Mouse (Mus musculus): ENCODE data around the gene Fgd6.

The Fgd6 gene

GRCm38 (mm10) chr10:94045301-94045700 lies 9.5 kb downstream of the Fgd6 start:
- no peak for DNase-seq (ENCODE audit: low spot score)

GRCm38 (mm10) chr10:94047024-94047423 lies 11.2 kb downstream of the Fgd6 start:
- DNase-seq (ENCODE audit: low spot score): no peak

GRCm38 (mm10) chr10:94047845-94048559 lies 12.2 kb downstream of the Fgd6 start:
- DNase-seq (ENCODE audit: low spot score): no peak

GRCm38 (mm10) chr10:94049121-94049520 lies 13.3 kb downstream of the Fgd6 start:
- no peak for DNase-seq (ENCODE audit: low spot score)

GRCm38 (mm10) chr10:94050736-94051135 lies 14.9 kb downstream of the Fgd6 start:
- DNase-seq (ENCODE audit: low spot score): no peak

- DNase-seq (ENCODE audit: low spot score): no peak
These were observed 20.7 kb downstream of the Fgd6 start for GRCm38 (mm10) chr10:94056487-94056886.

GRCm38 (mm10) chr10:94059618-94060055 lies 23.8 kb downstream of the Fgd6 start:
- DNase-seq (ENCODE audit: low spot score): no peak

- DNase-seq (ENCODE audit: low spot score): no peak
These were observed 24.4 kb downstream of the Fgd6 start for GRCm38 (mm10) chr10:94060190-94060589.

GRCm38 (mm10) chr10:94062357-94062756 lies 26.6 kb downstream of the Fgd6 start:
- DNase-seq (ENCODE audit: low spot score): no peak

GRCm38 (mm10) chr10:94066896-94067295 lies 31.1 kb downstream of the Fgd6 start:
- no peak for DNase-seq (ENCODE audit: low spot score)

- no peak for DNase-seq (ENCODE audit: low spot score)
These were observed 32.9 kb downstream of the Fgd6 start for GRCm38 (mm10) chr10:94068701-94069100.

GRCm38 (mm10) chr10:94071641-94072040 lies 35.8 kb downstream of the Fgd6 start:
- no peak for DNase-seq (ENCODE audit: low spot score)

GRCm38 (mm10) chr10:94072261-94072915 lies 36.6 kb downstream of the Fgd6 start:
- peak; percentile 37 for DNase-seq (ENCODE audit: low spot score)

GRCm38 (mm10) chr10:94072916-94073465 lies 37.2 kb downstream of the Fgd6 start:
- DNase-seq (ENCODE audit: low spot score): no peak

GRCm38 (mm10) chr10:94076966-94077825 lies 41.4 kb downstream of the Fgd6 start:
- DNase-seq (ENCODE audit: low spot score): no peak

GRCm38 (mm10) chr10:94080740-94081139 lies 44.9 kb downstream of the Fgd6 start:
- no peak for DNase-seq (ENCODE audit: low spot score)

- no peak for DNase-seq (ENCODE audit: low spot score)
These were observed 46.4 kb downstream of the Fgd6 start for GRCm38 (mm10) chr10:94082040-94082734.

- DNase-seq (ENCODE audit: low spot score): no peak
These were observed 50.5 kb downstream of the Fgd6 start for GRCm38 (mm10) chr10:94086315-94086714.

- no peak for DNase-seq (ENCODE audit: low spot score)
These were observed 51.7 kb downstream of the Fgd6 start for GRCm38 (mm10) chr10:94087367-94088077.

GRCm38 (mm10) chr10:94090032-94090431 lies 54.2 kb downstream of the Fgd6 start:
- no peak for DNase-seq (ENCODE audit: low spot score)

- DNase-seq (ENCODE audit: low spot score): no peak
These were observed 57.7 kb downstream of the Fgd6 start for GRCm38 (mm10) chr10:94093534-94093933.

Data from ovary, postnatal 14 days (tissue).